Mouse (Mus musculus) testis, adult 2 months (tissue): ENCODE data around the gene Dbi.

Experiments used
- CTCF ChIP-seq: fragments of 200-500 bp; IDR thresholded peaks from 2 replicates; pipeline ENCODE4 v1.5.1; 2012; ENCODE audit warnings: low read depth, mild to moderate bottlenecking, inconsistent platforms, low read length, moderate library complexity; ENCODE audit not compliant: control insufficient read depth, insufficient read depth, insufficient replicate concordance
- POLR2A ChIP-seq: fragments of 200-500 bp; IDR thresholded peaks from 2 replicates; pipeline ENCODE4 v1.6.1; 2012; ENCODE audit warnings: low read depth, mild to moderate bottlenecking, inconsistent platforms, low read length, moderate library complexity; ENCODE audit not compliant: control insufficient read depth

DNA sequence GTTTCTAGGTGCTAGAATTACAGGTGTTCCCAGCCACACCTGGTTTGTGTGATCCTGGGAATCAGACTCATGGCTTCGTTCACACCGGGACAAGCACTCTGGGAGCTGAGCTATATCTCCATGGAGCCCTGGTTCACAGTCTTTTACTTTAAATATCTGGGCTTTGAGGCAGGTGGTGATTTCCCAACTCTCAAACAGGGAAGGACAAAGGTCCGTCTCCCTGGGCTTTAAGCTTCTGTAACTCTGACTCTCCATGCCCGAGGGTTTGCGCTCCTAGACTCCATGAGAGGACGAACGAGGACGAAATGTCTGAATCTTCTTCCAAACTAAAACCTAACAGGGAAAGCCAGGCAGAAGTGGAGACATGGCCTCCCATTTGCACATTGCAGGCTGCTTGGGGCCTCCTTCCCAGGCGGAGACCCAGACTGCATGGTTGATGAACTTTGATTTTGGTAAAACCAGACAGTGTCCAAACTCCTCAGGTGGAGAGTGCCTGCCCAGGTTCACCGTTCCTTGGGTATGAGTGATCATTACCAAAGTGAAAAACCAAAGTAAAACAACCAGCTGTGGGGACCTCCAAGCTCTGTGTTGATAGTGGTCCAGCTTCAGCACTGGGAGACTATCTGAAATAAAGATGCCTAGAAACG lies 56.7 kb downstream of the Dbi start:
- TF ChIP-seq CTCF (no peak), POLR2A (no peak)
